Mouse (Mus musculus) forebrain, embryonic 15.5 days (tissue): ENCODE data around the gene Teddm3. TPM values are rescaled to one million over a fixed set of nuclear protein-coding genes. Genes with fewer than 3 reads are reported as not detected.
"Not testable (repeated sequence)": the region's sequence is repeated elsewhere in the genome, so short reads cannot be mapped to it uniquely, and the experiment has no call there.

Experiments
- ATAC-seq: fragments of 200-750 bp; cut with Nextera tagmentation; replicated peaks from 2 replicates; pipeline ENCODE4 v1.8.0; 2017; ENCODE audit warnings: mild to moderate bottlenecking, moderate TSS enrichment, moderate library complexity
- H3K27ac ChIP-seq: fragments of 300-500 bp; sonication (generic); replicated peaks from 2 replicates; pipeline ENCODE4 v1.5.1; 2015; ENCODE audit warnings: mild to moderate bottlenecking, inconsistent platforms
- H3K27me3 ChIP-seq: fragments of 300-500 bp; sonication (generic); 2 replicates; pipeline ENCODE4 v1.6.1; 2015; ENCODE audit warnings: inconsistent platforms
- H3K36me3 ChIP-seq: fragments of 300-500 bp; sonication (generic); 2 replicates; pipeline ENCODE4 v1.6.1; 2015; ENCODE audit warnings: mild to moderate bottlenecking, inconsistent platforms
- H3K4me1 ChIP-seq: fragments of 300-500 bp; sonication (generic); 2 replicates; pipeline ENCODE4 v1.6.1; 2015; ENCODE audit warnings: inconsistent platforms
- H3K4me2 ChIP-seq: fragments of 300-500 bp; sonication (generic); replicated peaks from 2 replicates; pipeline ENCODE4 v1.6.1; 2015; ENCODE audit warnings: mild to moderate bottlenecking, inconsistent platforms
- H3K4me3 ChIP-seq: fragments of 300-500 bp; sonication (generic); 2 replicates; pipeline ENCODE4 v1.5.1; 2015; ENCODE audit warnings: mild to moderate bottlenecking, inconsistent platforms
- H3K9ac ChIP-seq: fragments of 300-500 bp; sonication (generic); replicated peaks from 2 replicates; pipeline ENCODE4 v1.6.1; 2015; ENCODE audit warnings: mild to moderate bottlenecking, inconsistent platforms
- H3K9me3 ChIP-seq: fragments of 300-500 bp; sonication (generic); 2 replicates; pipeline ENCODE4 v1.6.1; 2016; ENCODE audit warnings: inconsistent platforms
- WGBS: fragments of 180-500 bp; shearing (Covaris S2); methylation state at CpG from one replicate; pipeline ENCODE4 v1.1.7; 2015; ENCODE audit warnings: mixed read lengths; 5-methylcytosine and 5-hydroxymethylcytosine counted together
- polyA plus RNA-seq: library from polyadenylated mRNA; unstranded; fragments of >200 nt; fragmentation: Nextera tagmentation; extraction: Ambion mirVana; gene quantifications from 2 replicates; pipeline ENCODE4 v1.2.1, GENCODE M21; 2015

The Teddm3 gene
- polyA plus RNA-seq: not detected in 2 replicates

DNA sequence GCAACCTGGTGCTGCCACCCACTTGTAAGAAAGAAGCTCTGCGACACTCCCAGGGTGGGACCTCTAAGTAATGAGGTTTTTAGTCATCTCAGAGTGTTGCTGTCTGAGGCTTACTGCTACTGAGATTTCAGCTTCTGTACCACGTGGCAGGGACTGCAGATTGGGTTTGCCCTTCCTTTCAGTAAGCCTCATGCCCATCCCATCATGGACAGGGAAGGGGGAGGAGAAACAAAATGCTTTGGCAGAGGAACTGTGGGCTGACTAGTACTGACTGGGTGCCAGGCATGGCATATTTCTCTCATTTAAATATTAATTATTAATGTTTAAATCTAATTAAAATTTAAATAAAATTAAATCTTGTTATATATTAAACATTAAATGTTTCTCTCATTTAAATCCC is at the start of gene Teddm3:
Teddm3 (minus strand) TSS at position 101 of the 400 bp plus-strand sequence.
- H3K27ac ChIP-seq, H3K36me3 ChIP-seq, H3K9ac ChIP-seq, H3K9me3 ChIP-seq, H3K4me1 ChIP-seq, H3K4me3 ChIP-seq, H3K27me3 ChIP-seq, H3K4me2 ChIP-seq, ATAC-seq: not testable (repeated sequence)
- WGBS: no CpG with 5 or more reads among the region's 2 CpGs

DNA sequence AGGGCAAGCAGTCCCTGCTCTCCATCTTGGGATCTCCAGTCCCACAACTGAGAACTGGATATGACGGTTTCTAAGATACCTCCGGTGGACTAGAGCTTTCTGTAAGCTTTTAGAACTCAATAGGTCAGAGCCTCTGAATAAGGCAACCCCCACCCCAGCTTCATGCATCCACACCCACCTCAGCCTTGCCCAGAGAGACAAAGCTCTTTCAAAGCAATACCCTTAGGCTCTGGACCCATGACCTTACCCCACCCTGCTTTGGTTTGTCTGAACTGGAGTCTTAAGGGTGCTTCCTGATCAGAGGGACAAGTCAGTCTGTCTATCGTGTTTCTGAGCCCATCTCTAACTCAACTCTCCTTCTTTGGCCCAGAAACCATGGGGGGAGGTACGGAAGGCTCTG is 48.9 kb upstream of the Teddm3 start:
- Histone ChIP-seq H3K4me1 (peaks cover 27% of the 10 kb centered on the region), H3K9ac (no peak overlapping the region), H3K4me2 (no peak overlapping the region), H3K4me3 (no peak overlapping the region), H3K27ac (no peak overlapping the region), H3K36me3 (no peaks in the 10 kb centered on the region), H3K9me3 (no peaks in the 10 kb centered on the region), H3K27me3 (no peaks in the 10 kb centered on the region)
- no peak for ATAC-seq
- WGBS: 83% methylated on average over 4 of the region's 4 CpGs

DNA sequence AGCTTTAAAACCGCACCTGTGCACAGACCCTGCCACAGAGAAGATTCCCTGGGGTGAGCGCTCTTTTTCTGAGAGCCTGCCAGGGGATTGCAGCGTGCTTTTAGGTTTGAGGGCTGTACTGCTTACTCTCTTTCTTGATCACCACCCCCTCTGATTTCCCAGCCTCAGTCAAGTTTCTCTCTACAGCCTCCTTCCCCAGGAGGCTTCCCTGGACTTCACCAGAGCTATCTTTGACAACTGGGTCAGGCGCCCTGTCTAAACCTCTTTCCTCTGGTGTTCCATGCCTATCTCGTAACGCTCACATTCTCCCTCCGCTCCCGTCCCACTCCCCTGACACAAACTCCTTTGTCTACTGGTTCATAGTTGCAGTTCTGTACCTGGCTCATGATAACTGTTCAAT is 45.6 kb upstream of the Teddm3 start:
- no peaks in the 10 kb centered on the region for H3K27me3 ChIP-seq
- no peak for ATAC-seq
- WGBS: 56% methylated on average over 8 of the region's 8 CpGs

DNA sequence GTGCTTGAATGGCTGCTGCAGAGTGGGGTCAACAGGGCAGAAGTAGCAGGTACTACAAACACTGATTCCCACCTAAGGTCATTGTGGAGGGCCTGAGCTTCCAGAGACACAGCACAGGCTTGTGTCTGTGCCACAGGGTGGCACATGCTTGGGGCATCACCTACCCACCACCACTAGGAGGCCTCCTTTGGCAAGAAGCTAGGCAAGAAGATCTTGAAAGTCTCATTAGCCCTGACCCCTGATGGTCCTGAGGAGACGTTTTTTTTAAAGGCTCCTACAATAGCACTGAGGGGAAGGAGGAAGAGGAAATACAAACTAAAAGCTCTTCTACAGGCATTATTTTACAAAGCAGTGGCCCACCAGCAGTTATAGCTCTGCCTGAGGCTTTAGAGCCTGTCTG is 44.7 kb upstream of the Teddm3 start:
- Histone ChIP-seq H3K4me3 (no peak overlapping the region), H3K4me1 (no peaks in the 10 kb centered on the region), H3K4me2 (no peak overlapping the region), H3K27me3 (no peaks in the 10 kb centered on the region), H3K27ac (no peak overlapping the region), H3K9ac (no peak overlapping the region), H3K36me3 (no peaks in the 10 kb centered on the region), H3K9me3 (no peaks in the 10 kb centered on the region)
- ATAC-seq: no peak
- 4% methylated on average over 1 of the region's 1 CpGs for WGBS

More for the DNA sequence above, 45.6 kb upstream of the Teddm3 start:
- H3K9me3 ChIP-seq: no peaks in the 10 kb centered on the region
- no peak overlapping the region for H3K4me3 ChIP-seq
- H3K9ac ChIP-seq: no peak overlapping the region
- H3K27ac ChIP-seq: no peak overlapping the region
- no peak overlapping the region for H3K4me2 ChIP-seq
- H3K4me1 ChIP-seq: 0 out of 2 replicates have a peak, but pooled peaks cover 3% of the 10 kb centered on the region
- H3K36me3 ChIP-seq: no peaks in the 10 kb centered on the region

DNA sequence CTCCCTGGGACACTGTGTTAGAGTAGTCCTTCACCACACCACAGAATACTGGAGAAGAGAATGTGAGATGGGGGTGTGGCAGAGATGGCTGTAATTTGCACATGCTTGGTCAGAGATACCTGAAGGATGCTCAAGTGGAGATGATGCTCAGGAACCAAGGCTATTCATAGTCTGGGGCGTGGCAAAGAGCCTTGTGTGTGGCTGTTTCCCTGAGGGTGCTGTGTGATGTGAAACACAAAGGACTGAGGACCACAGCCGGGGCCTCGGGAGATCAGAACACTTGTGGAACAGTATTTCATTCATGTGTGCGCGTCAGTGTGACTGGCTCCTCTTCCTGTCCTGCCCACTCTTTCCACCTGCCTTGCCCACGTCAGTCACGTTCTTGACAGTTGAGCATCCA is 44.2 kb upstream of the Teddm3 start:
- no peak overlapping the region for H3K4me2 ChIP-seq
- no peak overlapping the region for H3K27ac ChIP-seq
- 90% methylated on average over 7 of the region's 7 CpGs for WGBS
- H3K4me1 ChIP-seq: no peaks in the 10 kb centered on the region
- H3K4me3 ChIP-seq: no peak overlapping the region
- no peak for ATAC-seq
- no peaks in the 10 kb centered on the region for H3K9me3 ChIP-seq
- H3K36me3 ChIP-seq: no peaks in the 10 kb centered on the region
- no peaks in the 10 kb centered on the region for H3K27me3 ChIP-seq
- no peak overlapping the region for H3K9ac ChIP-seq

DNA sequence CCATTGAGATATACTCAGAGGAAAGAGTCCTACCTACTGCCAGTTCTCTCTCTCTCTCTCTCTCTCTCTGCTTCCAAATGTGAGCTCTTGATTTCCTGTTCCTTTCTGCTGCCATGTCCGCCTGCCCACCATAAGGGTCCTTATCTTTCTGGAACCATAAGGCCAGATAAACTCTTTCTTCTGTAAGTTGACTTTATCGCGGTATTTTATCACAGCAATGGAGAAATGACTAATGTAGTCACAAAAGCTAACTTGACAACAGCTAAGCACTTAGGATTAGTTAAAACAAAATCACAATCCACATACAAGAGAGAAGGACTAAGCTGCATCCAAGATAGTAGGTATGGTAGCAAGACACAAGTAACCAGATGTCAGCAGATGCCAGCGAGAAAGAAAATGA is 43.7 kb upstream of the Teddm3 start:
- no peak overlapping the region for H3K9ac ChIP-seq
- no peaks in the 10 kb centered on the region for H3K4me1 ChIP-seq
- 88% methylated on average over 4 of the region's 4 CpGs for WGBS
- no peak for ATAC-seq
- H3K27ac ChIP-seq: no peak overlapping the region
- no peak overlapping the region for H3K4me2 ChIP-seq
- H3K27me3 ChIP-seq: no peaks in the 10 kb centered on the region
- no peak overlapping the region for H3K4me3 ChIP-seq
- no peaks in the 10 kb centered on the region for H3K36me3 ChIP-seq
- no peaks in the 10 kb centered on the region for H3K9me3 ChIP-seq

DNA sequence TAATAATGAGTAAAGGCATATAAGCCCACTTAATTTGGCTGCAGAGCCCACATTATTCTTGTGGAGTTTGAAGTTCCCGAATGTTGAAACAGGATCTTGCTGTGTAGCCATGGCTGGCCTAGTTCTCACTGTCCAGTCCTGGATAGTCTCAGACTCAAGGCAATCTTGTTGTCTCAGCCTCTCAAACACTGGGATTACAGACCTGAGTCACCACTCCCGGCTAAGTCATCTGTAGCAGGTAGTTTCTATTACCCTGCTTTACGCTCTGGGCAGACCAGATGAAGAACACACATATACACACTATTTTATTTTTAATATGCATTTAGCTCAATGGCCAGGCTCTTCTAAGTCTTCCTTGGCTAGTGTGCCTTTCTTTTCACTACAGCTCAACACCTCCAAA is 42.8 kb upstream of the Teddm3 start:
- Histone ChIP-seq H3K27me3 (no peaks in the 10 kb centered on the region), H3K4me1 (no peaks in the 10 kb centered on the region), H3K9ac (no peak overlapping the region), H3K4me3 (no peak overlapping the region), H3K4me2 (no peak overlapping the region), H3K9me3 (no peaks in the 10 kb centered on the region), H3K27ac (no peak overlapping the region), H3K36me3 (no peaks in the 10 kb centered on the region)
- no peak for ATAC-seq
- WGBS: 87% methylated on average over 3 of the region's 3 CpGs

DNA sequence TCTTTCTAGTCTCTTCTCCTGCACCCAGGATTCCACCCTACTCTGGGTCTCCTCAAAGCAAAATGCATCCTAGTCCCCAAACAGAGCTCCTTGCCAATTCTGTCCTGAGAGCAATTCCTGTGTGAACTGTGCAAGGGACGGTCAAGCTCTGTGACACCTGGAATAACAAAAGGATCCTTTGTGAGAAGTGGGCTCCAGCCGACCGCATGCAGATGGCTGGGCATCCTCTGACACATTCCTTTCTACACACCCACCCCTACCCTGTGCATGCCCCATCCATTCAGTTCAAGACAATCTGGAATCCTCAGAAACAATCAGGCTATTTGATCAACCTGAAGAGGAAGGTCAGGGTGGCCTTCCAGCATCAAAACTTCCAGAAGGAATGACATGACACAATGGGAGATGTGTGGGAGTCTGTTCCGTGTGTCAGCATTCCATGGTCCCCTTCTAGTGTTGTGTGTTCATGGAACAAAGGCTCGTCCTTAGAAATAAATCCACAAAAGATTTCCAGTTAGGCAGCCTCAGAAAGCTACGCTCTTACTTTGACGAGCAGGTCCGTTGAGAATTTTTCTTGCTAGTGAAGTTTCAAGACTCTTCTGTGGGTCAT is 41.6 kb upstream of the Teddm3 start:
- Histone ChIP-seq H3K4me2 (no peak overlapping the region), H3K9ac (no peak overlapping the region), H3K4me3 (no peak overlapping the region), H3K9me3 (no peaks in the 10 kb centered on the region), H3K36me3 (no peaks in the 10 kb centered on the region), H3K27ac (no peak overlapping the region), H3K27me3 (no peaks in the 10 kb centered on the region), H3K4me1 (no peaks in the 10 kb centered on the region)
- no peak for ATAC-seq
- WGBS: 55% methylated on average over 8 of the region's 8 CpGs

DNA sequence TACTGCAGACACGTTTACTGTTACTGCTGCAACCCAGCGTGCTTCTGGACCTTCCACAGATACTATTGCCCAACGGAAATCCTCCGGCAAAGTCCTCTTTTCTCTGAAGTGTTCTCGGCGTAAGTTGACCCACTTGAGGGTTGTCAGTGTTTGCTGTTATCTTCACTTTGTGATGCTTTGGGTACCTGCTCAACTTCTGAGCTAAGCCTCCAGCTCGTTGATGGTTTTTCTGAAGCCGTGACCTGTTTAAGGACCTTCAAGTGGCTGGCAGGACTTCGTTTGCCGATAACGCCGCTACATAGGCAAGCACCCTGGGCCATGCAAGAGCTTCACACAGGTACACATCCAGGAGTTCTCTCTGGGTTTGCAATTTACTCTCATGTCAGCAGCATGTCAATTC is 40.4 kb upstream of the Teddm3 start:
- no peak for ATAC-seq
- no peak overlapping the region for H3K4me3 ChIP-seq
- no peaks in the 10 kb centered on the region for H3K27me3 ChIP-seq
- no peak overlapping the region for H3K27ac ChIP-seq
- H3K9ac ChIP-seq: no peak overlapping the region
- WGBS: 88% methylated on average over 12 of the region's 12 CpGs
- no peaks in the 10 kb centered on the region for H3K36me3 ChIP-seq
- H3K4me2 ChIP-seq: no peak overlapping the region
- no peaks in the 10 kb centered on the region for H3K9me3 ChIP-seq
- H3K4me1 ChIP-seq: no peaks in the 10 kb centered on the region

DNA sequence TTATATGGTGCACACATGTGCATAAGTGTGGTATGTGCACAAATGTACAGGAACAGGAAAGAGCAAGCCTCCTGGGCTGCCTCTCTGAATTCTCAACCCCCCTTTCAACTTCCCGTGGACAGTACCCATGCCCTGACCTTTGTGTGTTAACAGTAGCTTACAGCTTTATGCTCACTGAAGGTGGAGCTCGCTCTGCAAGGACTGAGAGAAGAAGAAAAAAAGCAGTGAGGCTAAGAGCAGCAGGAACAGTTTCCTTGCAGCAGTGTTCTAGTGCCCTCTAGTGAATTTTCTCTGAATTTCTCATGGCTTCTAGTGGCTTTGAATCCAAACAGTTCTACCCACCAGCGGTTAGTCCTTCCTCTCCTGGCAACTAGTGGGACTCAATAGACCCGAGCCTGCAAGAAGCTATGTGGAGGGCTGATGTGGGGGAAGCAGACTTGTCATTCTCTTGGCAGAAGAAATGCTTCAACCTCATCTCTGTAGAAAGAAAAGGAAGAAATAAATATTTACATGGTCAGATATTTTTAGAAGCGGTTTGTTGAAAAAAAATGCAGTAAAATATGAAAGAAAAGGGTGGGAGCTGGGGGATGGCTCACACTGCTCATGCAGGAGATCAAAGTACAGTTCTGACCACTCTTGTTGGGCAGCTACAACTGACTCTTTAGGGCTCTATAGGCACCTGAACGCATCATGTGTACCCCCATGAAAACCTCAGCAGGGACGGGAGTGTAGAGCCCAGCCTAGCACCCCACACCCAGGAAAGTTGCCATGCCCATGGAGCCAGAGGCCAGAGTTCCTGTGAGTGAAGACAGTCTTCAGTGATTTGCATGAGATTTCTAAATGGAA is 38.9 kb upstream of the Teddm3 start:
- peak; percentile 81 for ATAC-seq
- Histone ChIP-seq H3K4me1 (0 out of 2 replicates have a peak, but pooled peaks cover 2% of the 10 kb centered on the region), H3K27me3 (no peaks in the 10 kb centered on the region), H3K27ac (no peak overlapping the region), H3K4me3 (no peak overlapping the region), H3K36me3 (no peaks in the 10 kb centered on the region), H3K9ac (no peak overlapping the region), H3K9me3 (no peaks in the 10 kb centered on the region), H3K4me2 (no peak overlapping the region)
- WGBS: 39% methylated on average over 7 of the region's 7 CpGs

DNA sequence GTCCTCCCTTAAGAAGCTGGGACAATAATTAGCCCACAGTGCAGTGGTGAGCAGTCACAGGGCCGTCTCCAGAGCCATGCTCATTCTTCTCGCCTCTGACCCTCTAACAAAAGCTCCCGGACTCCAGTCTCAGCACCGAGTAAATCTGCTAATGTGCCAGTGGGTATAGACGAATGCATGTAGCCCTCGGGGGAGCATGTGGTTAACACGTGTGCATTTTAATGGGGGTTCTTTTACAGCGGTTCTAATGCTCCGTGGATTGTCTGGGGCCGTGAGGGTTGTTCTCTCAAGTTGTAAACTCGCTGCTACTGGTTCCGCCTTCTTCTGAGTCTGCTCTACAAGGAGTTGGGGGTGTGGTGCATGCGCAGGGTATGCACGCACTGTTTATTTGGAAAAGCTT is 37.8 kb upstream of the Teddm3 start:
- no peak for ATAC-seq
- no peak overlapping the region for H3K9ac ChIP-seq
- no peaks in the 10 kb centered on the region for H3K36me3 ChIP-seq
- H3K4me2 ChIP-seq: no peak overlapping the region
- peaks cover 12% of the 10 kb centered on the region for H3K4me1 ChIP-seq
- H3K27me3 ChIP-seq: no peaks in the 10 kb centered on the region
- no peak overlapping the region for H3K27ac ChIP-seq
- H3K9me3 ChIP-seq: no peaks in the 10 kb centered on the region
- H3K4me3 ChIP-seq: no peak overlapping the region
- 62% methylated on average over 14 of the region's 14 CpGs for WGBS

DNA sequence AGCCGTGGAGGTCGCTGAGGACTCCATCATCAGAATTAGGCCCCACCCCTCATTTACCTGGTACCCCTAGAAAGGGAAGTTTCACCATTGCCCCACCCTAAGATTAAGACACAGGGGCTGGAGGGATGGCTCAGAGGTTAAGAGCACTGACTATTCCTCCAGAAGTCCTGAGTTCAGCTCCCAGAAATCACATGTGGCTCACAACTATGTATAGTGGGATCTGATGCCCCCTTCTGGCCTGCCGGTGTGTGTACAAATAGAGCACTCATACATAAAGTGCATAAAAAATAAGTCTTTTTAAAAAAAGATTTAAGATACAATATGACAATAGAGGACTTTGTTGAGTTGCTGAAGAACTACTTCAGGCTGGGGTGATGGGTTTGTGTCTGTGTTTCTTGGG is 34.5 kb upstream of the Teddm3 start:
- Histone ChIP-seq H3K4me2 (no peak overlapping the region), H3K4me1 (peaks cover 12% of the 10 kb centered on the region), H3K36me3 (no peaks in the 10 kb centered on the region), H3K27ac (no peak overlapping the region), H3K9me3 (no peaks in the 10 kb centered on the region), H3K9ac (no peak overlapping the region), H3K27me3 (no peaks in the 10 kb centered on the region), H3K4me3 (no peak overlapping the region)
- ATAC-seq: no peak
- 79% methylated on average over 3 of the region's 3 CpGs for WGBS
